Mouse (Mus musculus) heart, adult 2 months (tissue): ENCODE results near the gene Mllt3. TPM values are rescaled to one million over a fixed set of nuclear protein-coding genes. Genes with fewer than 3 reads are reported as not detected.

Experiments
- DNase-seq, 2 experiments: peaks; one replicate each; pipeline ENCODE4 v3.0.0; 2021
- H3K27ac ChIP-seq: fragments of 200-600 bp; 2 replicates; pipeline ENCODE4 v1.8.1; 2022
- H3K27me3 ChIP-seq: fragments of 200-500 bp; 2 replicates; pipeline ENCODE4 v1.6.1; 2012; ENCODE audit warnings: mild to moderate bottlenecking, low read length, inconsistent platforms, mixed read lengths; ENCODE audit not compliant: control insufficient read depth, insufficient read depth
- H3K36me3 ChIP-seq: fragments of 200-500 bp; 2 replicates; pipeline ENCODE4 v1.6.1; 2012; ENCODE audit warnings: low read length, inconsistent platforms; ENCODE audit not compliant: control insufficient read depth, insufficient read depth
- H3K4me1 ChIP-seq: fragments of 200-500 bp; 2 replicates; pipeline ENCODE4 v1.6.1; 2011; ENCODE audit warnings: low read length; ENCODE audit not compliant: control insufficient read depth, insufficient read depth
- H3K4me3 ChIP-seq: fragments of 200-600 bp; 2 replicates; pipeline ENCODE4 v1.8.1; 2022
- H3K79me2 ChIP-seq: fragments of 200-500 bp; replicated peaks from 2 replicates; pipeline ENCODE4 v1.6.1; 2012; ENCODE audit warnings: mild to moderate bottlenecking, inconsistent platforms, low read length, moderate library complexity, mixed read lengths; ENCODE audit not compliant: control insufficient read depth, insufficient read depth
- H3K9ac ChIP-seq: fragments of 200-500 bp; 2 replicates; pipeline ENCODE4 v1.6.1; 2012; ENCODE audit warnings: low read depth, mild to moderate bottlenecking, control low read depth, inconsistent platforms, low read length, mixed read lengths
- CTCF ChIP-seq: fragments of 200-600 bp; IDR thresholded peaks from 2 replicates; pipeline ENCODE4 v1.8.1; 2022; ENCODE audit warnings: antibody characterized with exemption, mild to moderate bottlenecking, moderate library complexity
- EP300 ChIP-seq: fragments of 200-500 bp; IDR thresholded peaks from 2 replicates; pipeline ENCODE4 v1.6.1; 2011; ENCODE audit warnings: low read depth, low read length, control low read depth; ENCODE audit not compliant: insufficient read depth
- POLR2A ChIP-seq: fragments of 200-500 bp; IDR thresholded peaks from 2 replicates; pipeline ENCODE4 v1.6.1; 2011; ENCODE audit warnings: mild to moderate bottlenecking, low read depth, low read length, control low read depth; ENCODE audit not compliant: insufficient read depth
- WGBS: fragments of 180-500 bp; shearing (Covaris S2); methylation state at CpG from one replicate; pipeline ENCODE4 v1.1.7; 2018; 5-methylcytosine and 5-hydroxymethylcytosine counted together
- intact Hi-C: fragments of 180-260 bp; cut with DNase I; formaldehyde crosslinking; loops from one replicate; pipeline ENCODE4 v1.15.1; 2025
- polyA plus RNA-seq: library from polyadenylated mRNA; depleted of rRNA; stranded (reverse); fragments of >200 nt; gene quantifications from 2 replicates; pipeline ENCODE4 v1.2.3, GENCODE M21; 2012
- total RNA-seq, 2 experiments: library from RNA; stranded (reverse); gene quantifications; 2 replicates each; pipeline ENCODE4 v1.2.3; 2021

Mllt3 gene
- total and polyA plus RNA-seq, 3 experiments: 3.8 to 15.2 (median 11.0) TPM

- 94% methylated on average over 5 of the region's 5 CpGs for WGBS
- intact Hi-C loops: no loop called here
- TF ChIP-seq POLR2A (no peak), CTCF (no peak)
- H3K4me3 ChIP-seq: no peak overlapping the region
- H3K27ac ChIP-seq: no peak overlapping the region
- no peaks in the 10 kb centered on the region for H3K4me1 ChIP-seq
- no peak for DNase-seq
- H3K27me3 ChIP-seq: no peaks in the 10 kb centered on the region
- no peaks in the 10 kb centered on the region for H3K36me3 ChIP-seq
- no peak overlapping the region for H3K9ac ChIP-seq
- H3K79me2 ChIP-seq: no peaks in the 10 kb centered on the region
These were observed 170.0 kb downstream of the Mllt3 start for GRCm38 (mm10) chr4:87863212-87863611.

GRCm38 (mm10) chr4:87860723-87861122, 172.4 kb downstream of the Mllt3 start:
- TF ChIP-seq CTCF: no peak
- TF ChIP-seq POLR2A: no peak
- TF ChIP-seq EP300: no peak
- intact Hi-C loops: no loop called here
- no peak for DNase-seq
- Histone ChIP-seq H3K79me2 (no peaks in the 10 kb centered on the region), H3K36me3 (no peaks in the 10 kb centered on the region), H3K27me3 (no peaks in the 10 kb centered on the region), H3K9ac (no peak overlapping the region), H3K4me3 (no peak overlapping the region), H3K4me1 (no peaks in the 10 kb centered on the region), H3K27ac (no peak overlapping the region)
- WGBS: 95% methylated on average over 5 of the region's 5 CpGs

GRCm38 (mm10) chr4:87859148-87859547, 174.0 kb downstream of the Mllt3 start:
- 66% methylated on average over 4 of the region's 4 CpGs for WGBS
- intact Hi-C loops: no loop called here
- TF ChIP-seq EP300: no peak
- no peak for TF ChIP-seq CTCF
- no peak for DNase-seq
- Histone ChIP-seq H3K27me3 (no peaks in the 10 kb centered on the region), H3K79me2 (no peaks in the 10 kb centered on the region), H3K36me3 (no peaks in the 10 kb centered on the region), H3K27ac (no peak overlapping the region), H3K9ac (no peak overlapping the region), H3K4me3 (no peak overlapping the region), H3K4me1 (no peaks in the 10 kb centered on the region)

GRCm38 (mm10) chr4:87857982-87858381, 175.2 kb downstream of the Mllt3 start:
- no peaks in the 10 kb centered on the region for H3K79me2 ChIP-seq
- H3K36me3 ChIP-seq: no peaks in the 10 kb centered on the region
- no peak overlapping the region for H3K27ac ChIP-seq
- no peaks in the 10 kb centered on the region for H3K4me1 ChIP-seq
- no peak for DNase-seq
- WGBS: 100% methylated on average over 1 of the region's 1 CpGs
- intact Hi-C loops: no loop called here
- no peak overlapping the region for H3K9ac ChIP-seq
- no peaks in the 10 kb centered on the region for H3K27me3 ChIP-seq
- no peak for TF ChIP-seq EP300
- no peak for TF ChIP-seq CTCF
- no peak for TF ChIP-seq POLR2A
- H3K4me3 ChIP-seq: no peak overlapping the region

GRCm38 (mm10) chr4:87852461-87852860, 180.7 kb downstream of the Mllt3 start:
- no peak overlapping the region for H3K27ac ChIP-seq
- DNase-seq: peak in 1 of 2 experiments; percentile 14
- intact Hi-C loops: no loop called here
- no peaks in the 10 kb centered on the region for H3K36me3 ChIP-seq
- WGBS: 49% methylated on average over 2 of the region's 2 CpGs
- H3K9ac ChIP-seq: no peak overlapping the region
- no peaks in the 10 kb centered on the region for H3K79me2 ChIP-seq
- H3K4me3 ChIP-seq: no peak overlapping the region
- TF ChIP-seq POLR2A (no peak), CTCF (no peak), EP300 (no peak)
- no peaks in the 10 kb centered on the region for H3K4me1 ChIP-seq
- H3K27me3 ChIP-seq: no peaks in the 10 kb centered on the region

- Histone ChIP-seq H3K27ac (no peak overlapping the region), H3K4me1 (no peaks in the 10 kb centered on the region), H3K4me3 (no peak overlapping the region), H3K36me3 (no peaks in the 10 kb centered on the region), H3K27me3 (no peaks in the 10 kb centered on the region), H3K79me2 (no peaks in the 10 kb centered on the region), H3K9ac (no peak overlapping the region)
- DNase-seq: no peak
- intact Hi-C loops: no loop called here
- WGBS: 97% methylated on average over 5 of the region's 5 CpGs
- TF ChIP-seq CTCF (no peak), POLR2A (no peak)
These were observed 183.1 kb downstream of the Mllt3 start for GRCm38 (mm10) chr4:87850051-87850450.
